Mouse (Mus musculus) forebrain, embryonic 11.5 days (tissue): ENCODE data around the gene Nav2. TPM values are rescaled to one million over a fixed set of nuclear protein-coding genes. Genes with fewer than 3 reads are reported as not detected.
A peak's percentile ranks its signal among the peaks of the same experiment; 100 is the strongest.

Source experiments
- ATAC-seq: fragments of 200-750 bp; cut with Nextera tagmentation; replicated peaks from 2 replicates; pipeline ENCODE4 v1.8.0; 2017; ENCODE audit warnings: moderate TSS enrichment; ENCODE audit not compliant: low FRiP score
- DNase-seq: peaks from one replicate; pipeline ENCODE4 v3.0.0-alpha.2; 2017; ENCODE audit warnings: low spot score
- H3K27ac ChIP-seq: fragments of 300-500 bp; sonication (generic); 2 replicates; pipeline ENCODE4 v1.5.1; 2014; ENCODE audit warnings: low read depth, low read length
- H3K27me3 ChIP-seq: fragments of 300-500 bp; sonication (generic); 2 replicates; pipeline ENCODE4 v1.6.1; 2014; ENCODE audit warnings: mild to moderate bottlenecking, low read length, mixed read lengths; ENCODE audit not compliant: control insufficient read depth, insufficient read depth
- H3K36me3 ChIP-seq: fragments of 300-500 bp; sonication (generic); 2 replicates; pipeline ENCODE4 v1.6.1; 2014; ENCODE audit warnings: mild to moderate bottlenecking, low read length, moderate library complexity, mixed read lengths; ENCODE audit not compliant: control insufficient read depth, insufficient read depth
- H3K4me1 ChIP-seq: fragments of 300-500 bp; sonication (generic); replicated peaks from 2 replicates; pipeline ENCODE4 v1.6.1; 2014; ENCODE audit warnings: low read length, mixed read lengths; ENCODE audit not compliant: control insufficient read depth, insufficient read depth
- H3K4me2 ChIP-seq: fragments of 300-500 bp; sonication (generic); 2 replicates; pipeline ENCODE4 v1.6.1; 2014; ENCODE audit warnings: low read depth, mild to moderate bottlenecking, low read length, moderate library complexity, mixed read lengths; ENCODE audit not compliant: severe bottlenecking
- H3K4me3 ChIP-seq: fragments of 300-500 bp; sonication (generic); 2 replicates; pipeline ENCODE4 v1.5.1; 2014; ENCODE audit warnings: low read depth, low read length
- H3K9ac ChIP-seq: fragments of 300-500 bp; sonication (generic); 2 replicates; pipeline ENCODE4 v1.6.1; 2014; ENCODE audit warnings: low read length
- H3K9me3 ChIP-seq: fragments of 300-500 bp; sonication (generic); 2 replicates; pipeline ENCODE4 v1.6.1; 2016; ENCODE audit warnings: low read length, mixed read lengths; ENCODE audit not compliant: control insufficient read depth
- WGBS: fragments of 180-500 bp; shearing (Covaris S2); extraction: QIAGEN DNeasy Blood & Tissue Kit; methylation state at CpG from one replicate; pipeline ENCODE4 v1.1.7; 2014; 5-methylcytosine and 5-hydroxymethylcytosine counted together
- polyA plus RNA-seq: library from polyadenylated mRNA; unstranded; fragments of >200 nt; fragmentation: Nextera tagmentation; extraction: Ambion mirVana; gene quantifications from 2 replicates; pipeline ENCODE4 v1.2.1, GENCODE M21; 2014

Gene Nav2
- polyA plus RNA-seq, 1 experiment from 2014 or later: 7.2 TPM

- ATAC-seq (no peak), DNase-seq (no peak)
- no peak overlapping the region for H3K4me3 ChIP-seq
- no peaks in the 10 kb centered on the region for H3K36me3 ChIP-seq
- no peak overlapping the region for H3K27ac ChIP-seq
- 91% methylated on average over 8 of the region's 8 CpGs for WGBS
- no peaks in the 10 kb centered on the region for H3K9me3 ChIP-seq
- H3K4me2 ChIP-seq: no peak overlapping the region
- no peaks in the 10 kb centered on the region for H3K4me1 ChIP-seq
- H3K27me3 ChIP-seq: no peaks in the 10 kb centered on the region
- H3K9ac ChIP-seq: no peak overlapping the region
Measured at GRCm38 (mm10) chr7:49589635-49590034, 681.1 kb downstream of the Nav2 start.

DNA sequence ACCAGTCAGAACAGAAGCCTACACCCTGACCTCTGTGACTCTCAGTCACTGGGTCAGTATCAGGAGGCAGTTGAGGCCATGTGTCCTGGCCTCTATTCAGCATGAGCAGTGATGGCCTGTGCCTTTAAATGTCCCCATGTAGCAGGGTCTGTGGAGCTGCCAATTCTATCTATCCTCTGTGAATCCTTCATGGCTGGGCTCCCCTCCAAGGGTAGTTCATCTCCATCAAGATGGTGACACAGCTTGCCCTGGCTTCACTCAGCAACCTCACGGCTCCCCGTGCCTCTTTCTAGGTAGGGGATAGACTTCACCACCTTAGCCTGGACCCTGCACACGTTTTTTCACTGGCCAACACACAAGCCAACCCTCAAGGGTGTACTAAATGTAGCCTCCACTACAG, 689.3 kb downstream of the Nav2 start:
- Histone ChIP-seq H3K36me3 (no peaks in the 10 kb centered on the region; the same call in 1 of the 2 replicates), H3K9me3 (no peaks in the 10 kb centered on the region), H3K4me3 (no peak overlapping the region), H3K27ac (no peak overlapping the region), H3K4me2 (no peak overlapping the region), H3K4me1 (no peaks in the 10 kb centered on the region), H3K9ac (no peak overlapping the region), H3K27me3 (no peaks in the 10 kb centered on the region)
- WGBS: 83% methylated on average over 3 of the region's 3 CpGs
- ATAC-seq (no peak), DNase-seq (no peak)

- DNase-seq: no peak
- H3K27ac ChIP-seq: no peak overlapping the region
- H3K9ac ChIP-seq: no peak overlapping the region
- H3K4me1 ChIP-seq: no peaks in the 10 kb centered on the region
- ATAC-seq: no peak
- 92% methylated on average over 13 of the region's 13 CpGs for WGBS
- H3K9me3 ChIP-seq: no peaks in the 10 kb centered on the region
- H3K4me2 ChIP-seq: no peak overlapping the region
- no peak overlapping the region for H3K4me3 ChIP-seq
- H3K36me3 ChIP-seq: no peaks in the 10 kb centered on the region; the same call in 1 of the 2 replicates
- no peaks in the 10 kb centered on the region for H3K27me3 ChIP-seq
Measured at GRCm38 (mm10) chr7:49598225-49598624, 689.7 kb downstream of the Nav2 start.

GRCm38 (mm10) chr7:49599950-49600349, 691.4 kb downstream of the Nav2 start:
- ATAC-seq: no peak
- no peak overlapping the region for H3K9ac ChIP-seq
- no peak overlapping the region for H3K4me3 ChIP-seq
- DNase-seq: no peak
- no peaks in the 10 kb centered on the region for H3K27me3 ChIP-seq
- H3K27ac ChIP-seq: no peak overlapping the region
- WGBS: 88% methylated on average over 3 of the region's 3 CpGs
- H3K36me3 ChIP-seq: no peaks in the 10 kb centered on the region; the same call in 1 of the 2 replicates
- no peaks in the 10 kb centered on the region for H3K4me1 ChIP-seq
- H3K9me3 ChIP-seq: no peaks in the 10 kb centered on the region
- no peak overlapping the region for H3K4me2 ChIP-seq

DNA sequence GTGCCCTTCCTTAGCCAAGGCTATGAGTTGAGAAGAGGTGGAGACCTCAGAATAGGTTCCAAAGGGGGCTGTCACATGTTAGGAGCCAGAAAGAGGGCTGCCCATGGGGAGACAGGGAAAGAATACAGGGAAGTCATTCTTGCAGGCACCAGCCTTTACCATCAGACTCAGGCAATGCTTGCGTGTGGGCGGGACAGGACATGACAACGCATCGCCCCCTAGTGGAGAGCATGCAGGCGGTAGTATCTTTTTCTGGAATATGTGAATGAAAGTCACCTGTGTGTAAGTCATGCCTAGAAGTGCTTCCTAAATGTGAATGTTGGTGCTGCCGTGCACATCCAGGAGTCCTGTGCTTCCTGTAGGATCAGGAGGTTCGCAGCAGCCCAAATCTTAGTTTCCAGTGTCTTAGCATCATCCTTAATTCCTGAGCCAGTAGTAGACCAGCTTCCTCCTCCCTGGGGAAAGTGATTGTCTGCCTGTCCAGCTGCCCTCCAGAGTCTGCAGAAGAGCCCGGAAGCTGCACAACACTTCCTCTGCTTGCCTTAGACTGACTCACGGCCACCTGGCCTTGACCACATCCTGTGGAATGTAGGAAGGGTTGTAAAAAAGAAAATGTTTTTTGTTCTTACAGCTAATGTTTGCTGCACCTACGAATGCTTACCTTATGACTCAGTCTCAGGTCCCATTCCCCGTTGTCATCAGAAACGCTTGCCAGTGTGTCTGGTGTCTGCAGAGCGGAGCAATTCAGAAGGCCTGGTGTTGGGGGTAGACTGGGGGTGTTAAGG, 692.9 kb downstream of the Nav2 start:
- Histone ChIP-seq H3K9me3 (no peaks in the 10 kb centered on the region), H3K27me3 (no peaks in the 10 kb centered on the region), H3K4me2 (no peak overlapping the region), H3K36me3 (no peaks in the 10 kb centered on the region; the same call in 1 of the 2 replicates), H3K4me1 (no peaks in the 10 kb centered on the region), H3K27ac (no peak overlapping the region), H3K4me3 (no peak overlapping the region), H3K9ac (no peak overlapping the region)
- ATAC-seq (no peak; the same call in 1 of the 2 replicates), DNase-seq (peak; percentile 83)
- WGBS: 55% methylated on average over 13 of the region's 13 CpGs

DNA sequence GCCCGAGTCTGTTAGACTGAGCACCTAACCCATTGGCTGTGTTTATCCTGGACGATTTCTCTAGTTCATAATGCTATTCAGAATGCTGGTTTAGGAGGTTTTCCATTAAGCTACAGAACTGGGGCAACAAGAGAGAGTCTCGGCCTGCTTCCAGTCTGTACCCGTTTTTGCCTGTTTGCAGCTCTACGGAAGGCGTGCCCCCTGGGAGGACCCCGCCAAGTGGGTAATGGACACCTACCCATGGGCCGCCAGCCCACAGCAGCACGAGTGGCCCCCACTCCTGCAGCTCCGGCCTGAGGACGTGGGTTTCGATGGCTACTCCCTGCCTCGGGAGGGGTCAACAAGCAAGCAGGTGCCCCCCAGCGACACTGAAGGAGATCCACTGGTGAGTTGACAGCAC, 695.7 kb downstream of the Nav2 start:
- no peaks in the 10 kb centered on the region for H3K27me3 ChIP-seq
- no peak overlapping the region for H3K27ac ChIP-seq
- ATAC-seq (no peak), DNase-seq (no peak)
- no peaks in the 10 kb centered on the region for H3K4me1 ChIP-seq
- 94% methylated on average over 14 of the region's 14 CpGs for WGBS
- no peak overlapping the region for H3K4me3 ChIP-seq
- H3K9ac ChIP-seq: no peak overlapping the region
- no peaks in the 10 kb centered on the region; the same call in 1 of the 2 replicates for H3K36me3 ChIP-seq
- H3K4me2 ChIP-seq: no peak overlapping the region
- H3K9me3 ChIP-seq: no peaks in the 10 kb centered on the region

GRCm38 (mm10) chr7:49604965-49605795, 696.7 kb downstream of the Nav2 start:
- WGBS: 91% methylated on average over 15 of the region's 15 CpGs
- Histone ChIP-seq H3K27ac (no peak overlapping the region), H3K9me3 (no peaks in the 10 kb centered on the region), H3K9ac (no peak overlapping the region), H3K4me1 (no peaks in the 10 kb centered on the region), H3K27me3 (no peaks in the 10 kb centered on the region), H3K36me3 (no peaks in the 10 kb centered on the region), H3K4me2 (no peak overlapping the region), H3K4me3 (no peak overlapping the region)
- DNase-seq (no peak), ATAC-seq (no peak)

- DNase-seq: peak; percentile 84
- no peaks in the 10 kb centered on the region for H3K9me3 ChIP-seq
- no peaks in the 10 kb centered on the region for H3K4me1 ChIP-seq
- whole genome bisulfite sequencing: 13% methylated on average over 5 of the region's 7 CpGs
- H3K36me3 ChIP-seq: no peaks in the 10 kb centered on the region
- ATAC-seq: peak; percentile 63
- no peak overlapping the region for H3K4me2 ChIP-seq
- H3K27me3 ChIP-seq: peaks cover 41% of the 10 kb centered on the region
- no peak overlapping the region for H3K4me3 ChIP-seq
- H3K9ac ChIP-seq: no peak overlapping the region
- no peak overlapping the region for H3K27ac ChIP-seq
Measured at GRCm38 (mm10) chr7:49616258-49616735, 707.8 kb downstream of the Nav2 start.
